Mouse (Mus musculus): Measurements from ENCODE around the gene Trpm2.

GRCm38 (mm10) chr10:78009945-78010293 lies 39.6 kb upstream of the Trpm2 start, which contains the start of gene Pfkl:
- TF ChIP-seq CTCF (conservative IDR thresholded peaks at IDR 0.05 in 1 of 2, IDR thresholded peaks at IDR 0.05 in 1 of 2; ENCODE audit: low read depth in 2 of 2, low read length in 2 of 2) (no peak), POLR2A (IDR thresholded peaks at IDR 0.05; ENCODE audit: low read depth, low read length) (no peak), RAD21 (IDR thresholded peaks at IDR 0.05; ENCODE audit: low read depth, low read length) (no peak), HCFC1 (IDR thresholded peaks at IDR 0.05; ENCODE audit: low read depth, low read length) (no peak; the same call in 1 of the 2 replicates), UBTF (IDR thresholded peaks at IDR 0.05; ENCODE audit: low read depth, low read length) (no peak; the same call in 1 of the 2 replicates), PAX5 (IDR thresholded peaks at IDR 0.05; ENCODE audit: low read length) (no peak), TBP (conservative IDR thresholded peaks at IDR 0.05; ENCODE audit: low read depth, low read length) (no peak), ELF1 (IDR thresholded peaks at IDR 0.05; ENCODE audit: low read depth, low read length) (no peak; the same call in 1 of the 2 replicates), MXI1 (IDR thresholded peaks at IDR 0.05; ENCODE audit: low read depth, low read length) (no peak; the same call in 1 of the 2 replicates), USF1 (IDR thresholded peaks at IDR 0.05; ENCODE audit: low read depth, low read length) (no peak)

All from CH12.LX (cell line).